Mouse (Mus musculus) neural tube, embryonic 13.5 days (tissue): Measurements from ENCODE around the gene Irgq. TPM values are rescaled to one million over a fixed set of nuclear protein-coding genes. Genes with fewer than 3 reads are reported as not detected.
A peak's percentile ranks its signal among the peaks of the same experiment; 100 is the strongest.

Source experiments
- ATAC-seq: fragments of 200-750 bp; cut with Nextera tagmentation; 2 replicates; pipeline ENCODE4 v1.8.0; 2017; ENCODE audit warnings: low read depth, mild to moderate bottlenecking, moderate TSS enrichment, moderate library complexity
- H3K27ac ChIP-seq: fragments of 300-500 bp; sonication (generic); replicated peaks from 2 replicates; pipeline ENCODE4 v1.5.1; 2015; ENCODE audit warnings: moderate library complexity, mild to moderate bottlenecking, inconsistent platforms
- H3K27me3 ChIP-seq: fragments of 300-500 bp; sonication (generic); 2 replicates; pipeline ENCODE4 v1.6.1; 2015; ENCODE audit warnings: mild to moderate bottlenecking, inconsistent platforms
- H3K36me3 ChIP-seq: fragments of 300-500 bp; sonication (generic); 2 replicates; pipeline ENCODE4 v1.6.1; 2015; ENCODE audit warnings: mild to moderate bottlenecking, inconsistent platforms
- H3K4me1 ChIP-seq: fragments of 300-500 bp; sonication (generic); replicated peaks from 2 replicates; pipeline ENCODE4 v1.6.1; 2015; ENCODE audit warnings: inconsistent platforms
- H3K4me2 ChIP-seq: fragments of 300-500 bp; sonication (generic); 2 replicates; pipeline ENCODE4 v1.6.1; 2015; ENCODE audit warnings: inconsistent platforms, mild to moderate bottlenecking, moderate library complexity
- H3K4me3 ChIP-seq: fragments of 300-500 bp; sonication (generic); 2 replicates; pipeline ENCODE4 v1.5.1; 2015; ENCODE audit warnings: mild to moderate bottlenecking, inconsistent platforms
- H3K9ac ChIP-seq: fragments of 300-500 bp; sonication (generic); 2 replicates; pipeline ENCODE4 v1.6.1; 2015; ENCODE audit warnings: moderate library complexity, mild to moderate bottlenecking, inconsistent platforms
- H3K9me3 ChIP-seq: fragments of 300-500 bp; sonication (generic); 2 replicates; pipeline ENCODE4 v1.6.1; 2016; ENCODE audit warnings: inconsistent platforms
- WGBS: fragments of 180-500 bp; shearing (Covaris S2); methylation state at CpG from one replicate; pipeline ENCODE4 v1.1.7; 2015; 5-methylcytosine and 5-hydroxymethylcytosine counted together
- polyA plus RNA-seq: library from polyadenylated mRNA; unstranded; fragments of >200 nt; fragmentation: Nextera tagmentation; extraction: Ambion mirVana; gene quantifications from 2 replicates; pipeline ENCODE4 v1.2.1, GENCODE M21; 2015

The Irgq gene
- polyA plus RNA-seq, 1 experiment from 2014 or later = 20.9 TPM

GRCm38 (mm10) chr7:24534301-24534700 lies 3.8 kb downstream of the Irgq start:
- peaks cover 9% of the 10 kb centered on the region for H3K27me3 ChIP-seq
- H3K27ac ChIP-seq = no peak overlapping the region
- peaks cover 47% of the 10 kb centered on the region for H3K4me1 ChIP-seq
- no peaks in the 10 kb centered on the region for H3K9me3 ChIP-seq
- ATAC-seq = no peak
- peak overlapping the region; percentile 22 for H3K4me3 ChIP-seq
- 29% methylated on average over 19 of the region's 19 CpGs for WGBS
- peak overlapping the region; percentile 62 for H3K9ac ChIP-seq
- peaks cover 44% of the 10 kb centered on the region for H3K36me3 ChIP-seq
- peak overlapping the region; percentile 40 for H3K4me2 ChIP-seq

- no peak for ATAC-seq
These were observed 6.6 kb downstream of the Irgq start for GRCm38 (mm10) chr7:24537081-24537480.

GRCm38 (mm10) chr7:24537591-24537990 lies 7.1 kb downstream of the Irgq start:
- Histone ChIP-seq H3K9ac (no peak overlapping the region), H3K9me3 (no peaks in the 10 kb centered on the region), H3K36me3 (peaks cover 41% of the 10 kb centered on the region), H3K4me2 (no peak overlapping the region), H3K27ac (peak overlapping the region; percentile 23; the same call in 1 of the 2 replicates), H3K4me1 (peaks cover 29% of the 10 kb centered on the region), H3K27me3 (peaks cover 9% of the 10 kb centered on the region), H3K4me3 (no peak overlapping the region)
- ATAC-seq = no peak
- 81% methylated on average over 5 of the region's 5 CpGs for WGBS

More at GRCm38 (mm10) chr7:24537081-24537480, 6.6 kb downstream of the Irgq start:
- no peaks in the 10 kb centered on the region for H3K9me3 ChIP-seq
- H3K4me1 ChIP-seq = peaks cover 34% of the 10 kb centered on the region
- H3K9ac ChIP-seq = no peak overlapping the region
- H3K27me3 ChIP-seq = peaks cover 9% of the 10 kb centered on the region
- 64% methylated on average over 4 of the region's 4 CpGs for WGBS
- no peak overlapping the region for H3K4me2 ChIP-seq
- H3K27ac ChIP-seq = peak overlapping the region; percentile 23; the same call in 1 of the 2 replicates
- H3K36me3 ChIP-seq = peaks cover 44% of the 10 kb centered on the region
- no peak overlapping the region for H3K4me3 ChIP-seq

- Histone ChIP-seq H3K9ac (no peak overlapping the region), H3K4me2 (no peak overlapping the region), H3K4me3 (no peak overlapping the region), H3K4me1 (peaks cover 24% of the 10 kb centered on the region), H3K27me3 (peaks cover 6% of the 10 kb centered on the region), H3K9me3 (no peaks in the 10 kb centered on the region), H3K27ac (0 out of 2 replicates have a peak overlapping the region, but pooled peaks have one; percentile 23), H3K36me3 (peaks cover 38% of the 10 kb centered on the region)
- WGBS = 46% methylated on average over 5 of the region's 5 CpGs
- no peak for ATAC-seq
These were observed 7.7 kb downstream of the Irgq start for GRCm38 (mm10) chr7:24538154-24538553.

- Histone ChIP-seq H3K4me1 (peaks cover 18% of the 10 kb centered on the region), H3K9ac (no peak overlapping the region), H3K27me3 (0 out of 2 replicates have a peak, but pooled peaks cover 2% of the 10 kb centered on the region), H3K9me3 (no peaks in the 10 kb centered on the region), H3K36me3 (peaks cover 32% of the 10 kb centered on the region), H3K27ac (no peak overlapping the region), H3K4me2 (no peak overlapping the region), H3K4me3 (no peak overlapping the region)
- ATAC-seq = no peak
- WGBS = 72% methylated on average over 5 of the region's 5 CpGs
These were observed 8.2 kb downstream of the Irgq start for GRCm38 (mm10) chr7:24538701-24539100.

GRCm38 (mm10) chr7:24539686-24540085 lies 9.2 kb downstream of the Irgq start:
- Histone ChIP-seq H3K4me1 (peaks cover 8% of the 10 kb centered on the region), H3K36me3 (peaks cover 22% of the 10 kb centered on the region), H3K4me2 (no peak overlapping the region), H3K27ac (no peak overlapping the region), H3K27me3 (no peaks in the 10 kb centered on the region), H3K4me3 (no peak overlapping the region), H3K9me3 (no peaks in the 10 kb centered on the region), H3K9ac (no peak overlapping the region)
- ATAC-seq = no peak
- WGBS = 96% methylated on average over 4 of the region's 4 CpGs

- no peak for ATAC-seq
- no peak overlapping the region for H3K9ac ChIP-seq
- 80% methylated on average over 2 of the region's 2 CpGs for WGBS
- peaks cover 11% of the 10 kb centered on the region; the same call in 1 of the 2 replicates for H3K36me3 ChIP-seq
- H3K4me1 ChIP-seq = peaks cover 15% of the 10 kb centered on the region
- H3K4me3 ChIP-seq = no peak overlapping the region
- H3K27ac ChIP-seq = no peak overlapping the region
- no peaks in the 10 kb centered on the region for H3K27me3 ChIP-seq
- H3K9me3 ChIP-seq = no peaks in the 10 kb centered on the region
- no peak overlapping the region for H3K4me2 ChIP-seq
These were observed 14.0 kb downstream of the Irgq start for GRCm38 (mm10) chr7:24544506-24544905.

GRCm38 (mm10) chr7:24546068-24546614 lies 15.7 kb downstream of the Irgq start, which contains the start of the genes Pinlyp and Xrcc1:
Gene Pinlyp (minus strand): TSS chr7:24546118.
Gene Xrcc1 (plus strand): TSS chr7:24546289.
- Histone ChIP-seq H3K4me2 (peak within 1 kb of the TSS; percentile 69), H3K27ac (peak within 1 kb of the TSS; percentile 64), H3K9ac (peak within 1 kb of the TSS; percentile 89), H3K27me3 (no peaks in the 10 kb centered on the region), H3K9me3 (no peaks in the 10 kb centered on the region), H3K4me1 (peaks cover 15% of the 10 kb centered on the region), H3K36me3 (peaks cover 26% of the 10 kb centered on the region), H3K4me3 (peak within 1 kb of the TSS; percentile 84)
- peak; percentile 19 for ATAC-seq
- 42% methylated on average over 13 of the region's 13 CpGs for WGBS

GRCm38 (mm10) chr7:24546634-24547389 lies 16.3 kb downstream of the Irgq start:
- WGBS = 1% methylated on average over 57 of the region's 57 CpGs
- peaks cover 15% of the 10 kb centered on the region for H3K4me1 ChIP-seq
- peaks cover 31% of the 10 kb centered on the region for H3K36me3 ChIP-seq
- H3K4me2 ChIP-seq = peak overlapping the region; percentile 69
- no peaks in the 10 kb centered on the region for H3K9me3 ChIP-seq
- no peaks in the 10 kb centered on the region for H3K27me3 ChIP-seq
- peak overlapping the region; percentile 84 for H3K4me3 ChIP-seq
- H3K27ac ChIP-seq = peak overlapping the region; percentile 64
- peak; percentile 97 for ATAC-seq
- H3K9ac ChIP-seq = peak overlapping the region; percentile 89

- 34% methylated on average over 13 of the region's 13 CpGs for WGBS
- Histone ChIP-seq H3K9me3 (no peaks in the 10 kb centered on the region), H3K4me3 (peak overlapping the region; percentile 84), H3K4me1 (peaks cover 15% of the 10 kb centered on the region), H3K4me2 (peak overlapping the region; percentile 69), H3K27me3 (no peaks in the 10 kb centered on the region), H3K9ac (peak overlapping the region; percentile 89), H3K27ac (peak overlapping the region; percentile 64), H3K36me3 (peaks cover 38% of the 10 kb centered on the region)
- ATAC-seq = peak; percentile 30; the same call in 1 of the 2 replicates
These were observed 17.1 kb downstream of the Irgq start for GRCm38 (mm10) chr7:24547534-24548036.

GRCm38 (mm10) chr7:24551985-24552759 lies 21.7 kb downstream of the Irgq start:
- H3K27ac ChIP-seq = no peak overlapping the region
- peaks cover 9% of the 10 kb centered on the region for H3K4me1 ChIP-seq
- peaks cover 65% of the 10 kb centered on the region for H3K36me3 ChIP-seq
- H3K9me3 ChIP-seq = no peaks in the 10 kb centered on the region
- H3K4me2 ChIP-seq = no peak overlapping the region
- no peaks in the 10 kb centered on the region for H3K27me3 ChIP-seq
- H3K4me3 ChIP-seq = no peak overlapping the region
- 80% methylated on average over 12 of the region's 12 CpGs for WGBS
- H3K9ac ChIP-seq = no peak overlapping the region
- ATAC-seq = no peak
